Mouse (Mus musculus) lung, postnatal 0 days (tissue): ENCODE measurements around the gene Rhobtb1.

Source experiments
- CTCF ChIP-seq: IDR thresholded peaks from 2 replicates; pipeline ENCODE4 v1.5.1; 2016; ENCODE audit warnings: antibody characterized with exemption, mild to moderate bottlenecking
- EP300 ChIP-seq: IDR thresholded peaks from 2 replicates; pipeline ENCODE4 v1.6.1; 2016; ENCODE audit warnings: antibody characterized with exemption, mild to moderate bottlenecking, control low read depth

DNA sequence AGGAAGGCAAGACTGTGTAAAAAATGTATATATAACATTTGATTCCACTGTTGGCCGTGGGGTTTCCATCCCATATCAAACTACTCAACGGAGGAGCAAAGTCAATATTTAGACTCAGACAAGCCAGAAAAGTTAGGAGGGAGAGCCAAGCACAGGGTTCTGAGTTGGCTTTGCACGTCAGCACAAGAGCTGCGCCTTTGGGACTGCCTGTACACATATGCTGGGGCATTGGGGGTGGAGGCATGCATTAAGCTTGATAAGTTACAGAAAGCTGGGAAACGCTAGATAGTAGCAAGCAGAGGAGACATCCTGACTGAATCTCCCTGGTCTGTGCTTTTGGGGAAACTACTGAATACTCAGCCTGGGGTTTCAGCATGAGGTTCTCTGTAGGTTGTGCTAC lies 62.8 kb downstream of the Rhobtb1 start:
- TF ChIP-seq EP300 (no peak), CTCF (no peak)
